Mouse (Mus musculus) MEL (cell line): ENCODE data around the gene Fbxl8. TPM values are rescaled to one million over a fixed set of nuclear protein-coding genes. Genes with fewer than 3 reads are reported as not detected.

ENCODE experiments used
- DNase-seq: peaks from one replicate; pipeline ENCODE4 v3.0.0; 2011; ENCODE audit warnings: low read depth, low spot score
- H3K27ac ChIP-seq: 2 replicates; pipeline ENCODE4 v1.5.1; 2012; ENCODE audit warnings: low read depth, mild to moderate bottlenecking, control low read depth, low read length, moderate library complexity; ENCODE audit not compliant: control insufficient read depth
- H3K27me3 ChIP-seq, 2 experiments: fragments of 150-350 bp in 1 of 2; sonication (generic) in 1 of 2; 2 replicates each; pipeline ENCODE4 v1.6.1; 2012; ENCODE audit warnings: low read length in 2 of 2, mild to moderate bottlenecking in 2 of 2, improper control_type of control experiment in 1 of 2, moderate library complexity in 1 of 2; ENCODE audit not compliant: insufficient read depth in 2 of 2, control insufficient read depth in 1 of 2
- H3K36me3 ChIP-seq, 2 experiments: 2 replicates each; pipeline ENCODE4 v1.6.1; 2012 to 2014; ENCODE audit warnings: low read length in 2 of 2, improper control_type of control experiment in 1 of 2, inconsistent platforms in 1 of 2, mild to moderate bottlenecking in 1 of 2; ENCODE audit not compliant: insufficient read depth in 2 of 2, control insufficient read depth in 1 of 2
- H3K4me1 ChIP-seq, 2 experiments: fragments of 150-350 bp in 1 of 2; sonication (generic) in 1 of 2; 2 replicates each; pipeline ENCODE4 v1.6.1; 2012; ENCODE audit warnings: low read length in 2 of 2, improper control_type of control experiment in 1 of 2, mild to moderate bottlenecking in 1 of 2; ENCODE audit not compliant: insufficient read depth in 2 of 2, control insufficient read depth in 1 of 2
- H3K4me3 ChIP-seq, 2 experiments: fragments of 150-350 bp in 1 of 2; sonication (generic) in 1 of 2; 2 replicates each; pipeline ENCODE4 v1.5.1; 2012; ENCODE audit warnings: low read depth in 2 of 2, low read length in 2 of 2, mild to moderate bottlenecking in 2 of 2, moderate library complexity in 2 of 2, control low read depth in 1 of 2, improper control_type of control experiment in 1 of 2; ENCODE audit not compliant: control insufficient read depth in 1 of 2, insufficient read depth in 1 of 2
- H3K79me2 ChIP-seq: 2 replicates; pipeline ENCODE4 v1.6.1; 2012; ENCODE audit warnings: mild to moderate bottlenecking, low read length, moderate library complexity; ENCODE audit not compliant: control insufficient read depth, poor library complexity, insufficient read depth
- H3K9ac ChIP-seq: 2 replicates; pipeline ENCODE4 v1.6.1; 2012; ENCODE audit warnings: low read depth, mild to moderate bottlenecking, control low read depth, low read length, moderate library complexity; ENCODE audit not compliant: control insufficient read depth, poor library complexity, severe bottlenecking
- H3K9me3 ChIP-seq: fragments of 150-350 bp; sonication (generic); replicated peaks from 2 replicates; pipeline ENCODE4 v1.6.1; 2012; ENCODE audit warnings: mild to moderate bottlenecking, low read length, improper control_type of control experiment, moderate library complexity; ENCODE audit not compliant: insufficient read depth
- CHD1 ChIP-seq: IDR thresholded peaks from 2 replicates; pipeline ENCODE4 v1.6.1; 2012; ENCODE audit warnings: low read depth, mild to moderate bottlenecking, inconsistent platforms, low read length, improper control_type of control experiment
- CTCF ChIP-seq, 3 experiments: IDR thresholded peaks in 2 of 3; conservative IDR thresholded peaks in 1 of 3; 2 replicates each; pipeline ENCODE4 v1.5.1; 2011 to 2012; ENCODE audit warnings: low read length in 3 of 3, low read depth in 2 of 3, mild to moderate bottlenecking in 2 of 3, improper control_type of control experiment in 1 of 3, inconsistent platforms in 1 of 3, mixed read lengths in 1 of 3, moderate library complexity in 1 of 3; ENCODE audit not compliant: control insufficient read depth in 1 of 3, insufficient read depth in 1 of 3, poor library complexity in 1 of 3, severe bottlenecking in 1 of 3
- ETS1 ChIP-seq: IDR thresholded peaks from 2 replicates; pipeline ENCODE4 v1.6.1; 2012; ENCODE audit warnings: low read depth, mild to moderate bottlenecking, inconsistent platforms, low read length, improper control_type of control experiment, moderate library complexity
- GATA1 ChIP-seq: IDR thresholded peaks from 2 replicates; pipeline ENCODE4 v1.6.1; 2011; ENCODE audit warnings: low read depth, low read length, improper control_type of control experiment
- KAT2A ChIP-seq: conservative IDR thresholded peaks from 2 replicates; pipeline ENCODE4 v1.6.1; 2012; ENCODE audit warnings: low read depth, low read length, improper control_type of control experiment, inconsistent platforms
- MAX ChIP-seq: IDR thresholded peaks from 2 replicates; pipeline ENCODE4 v1.6.1; 2011; ENCODE audit warnings: low read length, improper control_type of control experiment
- MEF2A ChIP-seq: IDR thresholded peaks from 2 replicates; pipeline ENCODE4 v1.6.1; 2014; ENCODE audit warnings: low read depth, mild to moderate bottlenecking, inconsistent platforms, low read length, improper control_type of control experiment; ENCODE audit not compliant: poor library complexity, insufficient replicate concordance, severe bottlenecking; ENCODE audit errors: extremely low read depth
- MYB ChIP-seq: IDR thresholded peaks from 2 replicates; pipeline ENCODE4 v1.6.1; 2011; ENCODE audit warnings: mild to moderate bottlenecking, low read depth, low read length, improper control_type of control experiment
- NRF1 ChIP-seq: IDR thresholded peaks from 2 replicates; pipeline ENCODE4 v1.6.1; 2014; ENCODE audit warnings: low read depth, mild to moderate bottlenecking, inconsistent platforms, low read length, improper control_type of control experiment, moderate library complexity; ENCODE audit not compliant: poor library complexity, insufficient read depth, severe bottlenecking
- POLR2AphosphoS5 ChIP-seq: IDR thresholded peaks from 2 replicates; pipeline ENCODE4 v1.6.1; 2012; ENCODE audit warnings: low read depth, borderline replicate concordance, mild to moderate bottlenecking, inconsistent platforms, low read length, moderate library complexity, mixed read lengths
- RAD21 ChIP-seq: IDR thresholded peaks from 2 replicates; pipeline ENCODE4 v1.6.1; 2011; ENCODE audit warnings: mild to moderate bottlenecking, low read depth, low read length, improper control_type of control experiment
- RCOR1 ChIP-seq: IDR thresholded peaks from 2 replicates; pipeline ENCODE4 v1.6.1; 2012; ENCODE audit warnings: low read depth, mild to moderate bottlenecking, inconsistent platforms, low read length, improper control_type of control experiment
- SIN3A ChIP-seq: IDR thresholded peaks from 2 replicates; pipeline ENCODE4 v1.6.1; 2012; ENCODE audit warnings: low read length, improper control_type of control experiment, inconsistent platforms
- SMC3 ChIP-seq: IDR thresholded peaks from 2 replicates; pipeline ENCODE4 v1.6.1; 2011; ENCODE audit warnings: low read depth, low read length, improper control_type of control experiment
- TAL1 ChIP-seq: IDR thresholded peaks from 2 replicates; pipeline ENCODE4 v1.6.1; 2012; ENCODE audit warnings: mild to moderate bottlenecking, inconsistent platforms, low read length, moderate library complexity, mixed read lengths
- TBP ChIP-seq: IDR thresholded peaks from 2 replicates; pipeline ENCODE4 v1.8.0; 2011; ENCODE audit warnings: low read depth, low read length, improper control_type of control experiment
- TCF12 ChIP-seq: IDR thresholded peaks from 2 replicates; pipeline ENCODE4 v1.6.1; 2014; ENCODE audit warnings: low read depth, mild to moderate bottlenecking, inconsistent platforms, low read length, improper control_type of control experiment, moderate library complexity
- ZC3H11A ChIP-seq: IDR thresholded peaks from 2 replicates; pipeline ENCODE4 v1.6.1; 2012; ENCODE audit warnings: low read depth, mild to moderate bottlenecking, inconsistent platforms, low read length, improper control_type of control experiment
- ZNF384 ChIP-seq: IDR thresholded peaks from 2 replicates; pipeline ENCODE4 v1.6.1; 2012; ENCODE audit warnings: low read depth, mild to moderate bottlenecking, inconsistent platforms, low read length, improper control_type of control experiment
- polyA plus RNA-seq, 2 experiments: library from polyadenylated mRNA; stranded (reverse) in 1 of 2; unstranded in 1 of 2; fragments of >175 nt in 1 of 2; fragments of >200 nt in 1 of 2; gene quantifications; 2 replicates each; pipeline versions ENCODE4 v1.2.1 to v1.2.4; 2012; ENCODE audit warnings: low replicate concordance in 2 of 2, low read depth in 1 of 2; ENCODE audit not compliant: insufficient read length in 2 of 2, insufficient read depth in 1 of 2, missing spikeins in 1 of 2
- total RNA-seq: library from RNA; depleted of rRNA; stranded (reverse); fragments of 300-350 nt; gene quantifications from 2 replicates; pipeline ENCODE4 v1.2.3, GENCODE M21; 2012

Fbxl8 gene
- total and polyA plus RNA-seq, 3 experiments, result 4.1 to 7.2 TPM; not detected in 1

DNA sequence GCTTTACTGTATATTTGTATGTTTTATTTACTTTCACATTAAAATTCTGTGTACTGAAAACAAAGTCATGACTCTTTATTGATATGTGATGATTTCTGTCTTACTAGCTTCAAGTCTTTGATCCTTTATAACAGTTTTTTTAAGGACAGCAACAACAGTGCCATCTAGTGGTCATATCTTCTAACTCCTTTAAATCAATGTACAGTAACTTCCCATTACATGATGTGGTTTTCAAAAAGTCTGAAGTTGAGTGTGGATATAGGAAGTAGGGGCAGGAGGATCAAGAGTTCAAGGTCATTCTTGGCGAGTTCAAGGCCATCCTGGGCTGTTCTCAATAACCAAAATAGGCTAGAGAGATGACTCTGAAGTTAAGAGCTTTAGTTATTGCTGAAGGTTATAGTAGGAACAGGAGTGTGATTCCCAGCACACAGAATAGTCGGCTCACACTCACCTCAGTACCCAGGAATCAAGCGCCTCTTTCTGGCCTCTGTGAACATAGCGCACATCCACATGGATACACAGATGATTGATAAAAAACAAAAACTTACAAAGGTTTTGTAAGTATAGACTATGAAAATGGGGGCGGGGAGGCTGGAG lies 46.4 kb upstream of the Fbxl8 start:
- no peak overlapping the region for H3K4me3 ChIP-seq
- no peaks in the 10 kb centered on the region for H3K4me1 ChIP-seq
- DNase-seq, result peak; percentile 79
- no peaks in the 10 kb centered on the region for H3K9me3 ChIP-seq
- no peak overlapping the region for H3K9ac ChIP-seq
- H3K27me3 ChIP-seq, result no peaks in the 10 kb centered on the region
- TF ChIP-seq MAX (no peak), SMC3 (peak; percentile 79), ZNF384 (peak; percentile 85), ZC3H11A (peak; percentile 60), RCOR1 (no peak), RAD21 (peak; percentile 88), POLR2AphosphoS5 (no peak), CTCF (IDR thresholded peaks at IDR 0.05 in 2 of 3, conservative IDR thresholded peaks at IDR 0.05 in 1 of 3; ENCODE audit: control insufficient read depth in 1 of 3, insufficient read depth in 1 of 3, low read depth in 2 of 3, low read length in 3 of 3, poor library complexity in 1 of 3, severe bottlenecking in 1 of 3) (peak; percentile 33 to 86 (median 63); a peak in 5 of 6 replicates), TAL1 (no peak)
- H3K27ac ChIP-seq, result no peak overlapping the region
- peaks cover 0 to 2% of the 10 kb centered on the region in 2 experiments; a peak in 1 of 4 replicates for H3K36me3 ChIP-seq
- no peaks in the 10 kb centered on the region for H3K79me2 ChIP-seq

DNA sequence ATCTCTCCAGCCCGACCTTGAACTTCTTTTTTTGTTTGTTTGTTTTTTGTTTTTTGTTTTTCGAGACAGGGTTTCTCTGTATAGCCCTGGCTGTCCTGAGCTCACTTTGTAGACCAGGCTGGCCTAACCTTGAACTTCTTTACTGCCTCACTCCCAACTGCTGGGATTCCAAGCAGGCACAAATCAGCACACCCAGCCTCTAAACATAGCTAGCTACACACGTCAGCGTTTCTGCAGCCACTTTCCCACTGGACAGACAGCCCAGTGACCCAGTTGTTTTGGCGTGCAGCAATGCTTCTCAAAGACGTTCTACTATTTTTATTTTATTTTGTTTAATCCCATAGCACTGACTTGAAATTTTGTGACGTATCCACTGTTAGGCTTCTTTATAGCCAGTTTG lies 40.6 kb upstream of the Fbxl8 start:
- TF ChIP-seq MYB (no peak), KAT2A (no peak), TCF12 (no peak), GATA1 (no peak), RCOR1 (no peak), MEF2A (no peak), NRF1 (no peak), TBP (no peak), SIN3A (no peak), CTCF (IDR thresholded peaks at IDR 0.05 in 2 of 3, conservative IDR thresholded peaks at IDR 0.05 in 1 of 3; ENCODE audit: control insufficient read depth in 1 of 3, insufficient read depth in 1 of 3, low read depth in 2 of 3, low read length in 3 of 3, poor library complexity in 1 of 3, severe bottlenecking in 1 of 3) (no peak), CHD1 (no peak), ETS1 (no peak)
- peaks cover 5 to 6% of the 10 kb centered on the region in 2 experiments; a peak in 3 of 4 replicates for H3K4me1 ChIP-seq
- H3K36me3 ChIP-seq, result peaks cover 0 to 9% of the 10 kb centered on the region in 2 experiments; a peak in 2 of 4 replicates
- no peak for DNase-seq
- no peaks in the 10 kb centered on the region for H3K9me3 ChIP-seq
- no peak overlapping the region for H3K27ac ChIP-seq
- H3K79me2 ChIP-seq, result peaks cover 21% of the 10 kb centered on the region
- H3K9ac ChIP-seq, result no peak overlapping the region; the same call in 1 of the 2 replicates
- H3K27me3 ChIP-seq, result no peaks in the 10 kb centered on the region
- H3K4me3 ChIP-seq, result no peak overlapping the region
